24 mouse cellular contexts compared by ENCODE assay signal in the genomic region with DNA sequence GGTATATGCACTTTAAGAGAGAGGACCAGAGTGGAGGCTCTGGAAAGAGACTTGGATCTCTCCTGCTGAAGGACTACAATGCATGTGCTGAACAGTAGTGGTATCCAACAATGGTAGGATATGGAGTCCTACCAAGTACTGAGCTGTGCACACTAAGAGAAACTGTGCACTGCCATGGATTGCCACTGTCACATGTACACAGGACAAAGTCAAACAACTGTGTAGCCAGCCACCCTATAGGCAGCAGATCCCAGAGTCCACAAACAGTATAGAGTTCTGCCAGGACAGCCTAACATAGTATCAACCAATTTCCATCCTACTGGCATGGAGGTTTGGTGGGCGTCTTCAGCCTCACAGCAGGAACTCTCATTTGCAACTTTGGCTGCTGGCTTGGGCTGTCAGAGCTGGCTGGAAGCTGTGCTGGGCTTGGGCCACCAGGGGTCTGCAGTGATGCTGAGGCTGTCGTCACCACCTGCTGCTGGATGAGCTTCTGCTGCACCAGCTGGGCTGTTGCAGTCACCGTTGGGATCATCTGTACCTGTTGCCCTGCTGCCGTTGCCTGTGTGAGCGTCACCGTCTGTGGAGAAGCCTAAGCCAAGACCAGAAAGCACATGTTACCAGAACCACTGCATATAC. TPM values are rescaled to one million over a fixed set of nuclear protein-coding genes. Genes with fewer than 3 reads are reported as not detected.
DNase-seq lines count a peak whose midpoint lies in the region; ATAC-seq lines count a peak whose summit lies in the region.
"Had no signal": no experiment of that assay in that cellular context is flagged by ENCODE, and none has a peak within 500 bp of the region (broad histone marks: within the 10 kb centered on the region; RNA-seq: fewer than 3 reads in every experiment).

No protein-coding gene starts in this region.

- no peaks in the 10 kb centered on the region for H3K27me3 ChIP-seq in liver, embryonic 13.5 days
- H3K27me3 ChIP-seq: megakaryocyte, embryonic 14.5 days; stomach, embryonic 15.5 days had no signal

- ATAC-seq in liver, embryonic 13.5 days (ENCODE audit: low read depth), result peak; percentile 41; the same call in 1 of the 2 replicates
- 0 out of 2 replicates have a peak, but pooled peaks have one; percentile 9 for ATAC-seq in neutrophil, adult 5-6 weeks (ENCODE audit: extremely low read depth, insufficient number of reproducible peaks, low FRiP score, poor library complexity, severe bottlenecking)
- ATAC-seq: forebrain, embryonic 16.5 days; hindbrain, embryonic 16.5 days; midbrain, embryonic 16.5 days had no signal

- H3K27ac ChIP-seq in liver, embryonic 13.5 days, result no peak overlapping the region
- H3K27ac ChIP-seq: gastrocnemius, adult 2 months; kidney, postnatal 0 days; limb, embryonic 10.5 days; stomach, embryonic 15.5 days had no signal

- no peaks in the 10 kb centered on the region for H3K4me1 ChIP-seq in liver, embryonic 13.5 days (replicated peaks)
- H3K4me1 ChIP-seq: limb, embryonic 10.5 days; megakaryocyte, embryonic 14.5 days; stomach, embryonic 15.5 days had no signal

- H3K4me2 ChIP-seq in liver, embryonic 13.5 days, result no peak overlapping the region
- H3K4me2 ChIP-seq: stomach, embryonic 15.5 days had no signal

- H3K9me3 ChIP-seq in liver, embryonic 13.5 days (replicated peaks), result no peaks in the 10 kb centered on the region
- H3K9me3 ChIP-seq: G1E; limb, embryonic 10.5 days; megakaryocyte, embryonic 14.5 days; stomach, embryonic 15.5 days had no signal

- WGBS in liver, embryonic 13.5 days (ENCODE audit: insufficient replicate concordance), result 80% methylated on average over 6 of the region's 6 CpGs

- H3K4me3 ChIP-seq in liver, embryonic 13.5 days (replicated peaks), result no peak overlapping the region
- H3K4me3 ChIP-seq: gastrocnemius, adult 2 months; limb, embryonic 10.5 days; megakaryocyte, embryonic 14.5 days; stomach, embryonic 15.5 days had no signal

- H3K36me3 ChIP-seq in liver, embryonic 13.5 days, result peaks cover 92% of the 10 kb centered on the region

- peak; percentile 20 for DNase-seq in left cerebral cortex, postnatal 4 days
- no peak for DNase-seq in left cerebral cortex, postnatal 25 days (ENCODE audit: low spot score in 2 of 2)
- DNase-seq in R1 (ENCODE audit: low read depth, low spot score), result peak; percentile 52
- no peak for DNase-seq in liver, embryonic 13.5 days
- no peak for DNase-seq in spleen, postnatal 36 days (ENCODE audit: low spot score in 2 of 2)
- DNase-seq in heart, adult 8-10 months (ENCODE audit: low spot score), result no peak
- DNase-seq in embryo, embryonic 9.5 days (ENCODE audit: extremely low spot score), result no peak
- DNase-seq: adrenal gland, adult 2 months; cerebellum, postnatal 14 days; gastrocnemius, adult 2 months; heart, postnatal 36 days; kidney, adult 11 months; lung, adult 2 months; thymus, adult 18-20 months; thymus, postnatal 4 days had no signal

- intact Hi-C loops in left cerebral cortex, postnatal 4 days (cut with DNase I), result loop anchor here (10.0 kb wide), 1 partner anchor 49 kb away; no protein-coding TSS in a partner anchor
- intact Hi-C loops in left cerebral cortex, postnatal 25 days (cut with DNase I), result no loop called here

- H3K9ac ChIP-seq in liver, embryonic 13.5 days, result no peak overlapping the region
- H3K9ac ChIP-seq: stomach, embryonic 15.5 days had no signal

RNA-seq across cellular contexts. Expression of a gene that starts 12.4 kb away (rescaled TPM):
- total RNA-seq in left cerebral cortex, postnatal 4 days (2021), result 10 to 100 TPM; 28.0 to 32.5 TPM
- total RNA-seq in left cerebral cortex, postnatal 25 days (2021), result 10 to 100 TPM; 23.7 to 26.4 TPM
- 18.2 and 20.9 TPM in 2 replicates for polyA plus RNA-seq in liver, embryonic 13.5 days (2015; fragmentation: Nextera tagmentation; extraction: Ambion mirVana)
- total RNA-seq in neutrophil, adult 5-6 weeks (2017), result 6.4 and 11.4 TPM in 2 replicates
- 10 to 100 TPM in 3 of 4 experiments, 1 to 10 TPM in 1; 9.1 to 11.4 (median 10.9) TPM for total RNA-seq in heart, adult 8-10 months (2022)

RNA-seq across cellular contexts. Expression of a gene that starts 12.4 kb away (rescaled TPM):
- total RNA-seq in left cerebral cortex, postnatal 4 days (2021), result 10 to 100 TPM; 35.2 to 47.0 TPM
- total RNA-seq in left cerebral cortex, postnatal 25 days (2021), result 10 to 100 TPM; 24.9 to 25.6 TPM
- polyA plus RNA-seq in liver, embryonic 13.5 days (2015; fragmentation: Nextera tagmentation; extraction: Ambion mirVana), result 66.8 and 70.9 TPM in 2 replicates
- 11.0 and 12.0 TPM in 2 replicates for total RNA-seq in neutrophil, adult 5-6 weeks (2017)
- total RNA-seq in heart, adult 8-10 months (2022), result 10 to 100 TPM; 12.7 to 13.9 (median 13.6) TPM

Comparison
In these comparisons a context has a peak if more than half of its experiments do, and no peak if none do; other contexts are left out.
1. DNase-seq: peak in left cerebral cortex, postnatal 4 days (single experiment) and R1 (single experiment); none in left cerebral cortex, postnatal 25 days (0 of 2), liver, embryonic 13.5 days (single experiment), spleen, postnatal 36 days (0 of 2), heart, adult 8-10 months (single experiment) and embryo, embryonic 9.5 days (single experiment).